Mouse (Mus musculus): Measurements from ENCODE around the gene Rhof.

DNA sequence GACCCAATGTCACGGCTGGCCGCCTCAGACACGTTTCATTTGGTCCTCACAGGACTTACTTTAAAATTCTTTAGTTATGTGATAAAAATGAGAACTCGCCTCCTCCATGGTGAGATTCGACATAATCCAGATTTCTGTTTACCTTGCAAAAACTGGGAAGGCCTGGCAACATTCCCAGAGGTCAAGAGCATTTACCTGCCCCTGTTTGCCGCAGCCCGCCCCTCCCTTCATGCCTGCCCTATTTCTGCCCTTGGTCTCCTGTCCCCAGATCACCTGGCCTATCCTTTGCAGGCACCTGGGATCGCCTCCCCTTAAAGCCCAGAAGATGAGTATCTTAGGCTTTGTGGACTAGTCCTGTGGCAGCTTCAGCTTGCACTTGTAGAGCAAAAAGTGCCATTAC lies 14.7 kb downstream of the Rhof start:
- TF ChIP-seq CTCF (IDR thresholded peaks at IDR 0.05; ENCODE audit: low read depth) (no peak), EP300 (IDR thresholded peaks at IDR 0.05; ENCODE audit: low read depth) (no peak)
